Mouse (Mus musculus) spleen, postnatal 14 days (tissue): ENCODE data around the gene Disc1.

Experiments used
- DNase-seq, 2 experiments: peaks; one replicate each; pipeline ENCODE4 v3.0.0; 2021 to 2022; ENCODE audit warnings: low spot score in 2 of 2

The Disc1 gene

GRCm38 (mm10) chr8:125126482-125126881 lies 72.5 kb downstream of the Disc1 start:
- DNase-seq, result no peak

- no peak for DNase-seq
These were observed 73.6 kb downstream of the Disc1 start for GRCm38 (mm10) chr8:125127621-125128020.

- no peak for DNase-seq
These were observed 74.3 kb downstream of the Disc1 start for GRCm38 (mm10) chr8:125128305-125128704.

- no peak for DNase-seq
These were observed 76.8 kb downstream of the Disc1 start for GRCm38 (mm10) chr8:125130835-125131234.

GRCm38 (mm10) chr8:125131265-125131664 lies 77.3 kb downstream of the Disc1 start:
- DNase-seq, result no peak

GRCm38 (mm10) chr8:125133685-125134114 lies 79.7 kb downstream of the Disc1 start:
- no peak for DNase-seq

- no peak for DNase-seq
These were observed 80.9 kb downstream of the Disc1 start for GRCm38 (mm10) chr8:125134876-125135275.

- DNase-seq, result no peak
These were observed 85.7 kb downstream of the Disc1 start for GRCm38 (mm10) chr8:125139689-125140150.

GRCm38 (mm10) chr8:125140965-125141364 lies 87.0 kb downstream of the Disc1 start:
- no peak for DNase-seq

GRCm38 (mm10) chr8:125156863-125157640 lies 103.1 kb downstream of the Disc1 start:
- DNase-seq, result no peak

- no peak for DNase-seq
These were observed 103.6 kb downstream of the Disc1 start for GRCm38 (mm10) chr8:125157641-125158005.

GRCm38 (mm10) chr8:125159387-125159786 lies 105.4 kb downstream of the Disc1 start:
- DNase-seq, result no peak

GRCm38 (mm10) chr8:125163491-125163890 lies 109.5 kb downstream of the Disc1 start:
- DNase-seq, result no peak

- DNase-seq, result no peak
These were observed 109.9 kb downstream of the Disc1 start for GRCm38 (mm10) chr8:125163906-125164305.

- peak in 1 of 2 experiments; percentile 44 for DNase-seq
These were observed 111.8 kb downstream of the Disc1 start for GRCm38 (mm10) chr8:125165505-125166446.

- DNase-seq, result no peak
These were observed 112.5 kb downstream of the Disc1 start for GRCm38 (mm10) chr8:125166545-125166944.

GRCm38 (mm10) chr8:125166988-125167387 lies 113.0 kb downstream of the Disc1 start:
- no peak for DNase-seq

- no peak for DNase-seq
These were observed 115.6 kb downstream of the Disc1 start for GRCm38 (mm10) chr8:125169628-125170027.

- no peak for DNase-seq
These were observed 117.5 kb downstream of the Disc1 start for GRCm38 (mm10) chr8:125171531-125171930.

GRCm38 (mm10) chr8:125174237-125174636 lies 120.2 kb downstream of the Disc1 start:
- DNase-seq, result no peak

- no peak for DNase-seq
These were observed 120.9 kb downstream of the Disc1 start for GRCm38 (mm10) chr8:125174851-125175250.

- no peak for DNase-seq
These were observed 121.7 kb downstream of the Disc1 start for GRCm38 (mm10) chr8:125175661-125176060.
